Mouse (Mus musculus): ENCODE results near the gene Slc22a15. TPM values are rescaled to one million over a fixed set of nuclear protein-coding genes. Genes with fewer than 3 reads are reported as not detected.
A peak's percentile ranks its signal among the peaks of the same experiment; 100 is the strongest.

The Slc22a15 gene
- polyA plus RNA-seq, 1 experiment, result 1.8 TPM

- H3K27me3 ChIP-seq (ENCODE audit: control insufficient read depth, insufficient read depth, low read length, poor library complexity, severe bottlenecking), result no peaks in the 10 kb centered on the region
- no peak overlapping the region for H3K27ac ChIP-seq (ENCODE audit: insufficient read depth, low read length)
- TF ChIP-seq POLR2A (IDR thresholded peaks at IDR 0.05; ENCODE audit: insufficient read depth, low read length), result no peak
- no peak for TF ChIP-seq EP300 (IDR thresholded peaks at IDR 0.05; ENCODE audit: insufficient read depth, low read depth, low read length)
- no peak for TF ChIP-seq CTCF (IDR thresholded peaks at IDR 0.05; ENCODE audit: low read depth, low read length)
- no peaks in the 10 kb centered on the region for H3K9me3 ChIP-seq (replicated peaks; ENCODE audit: control insufficient read depth, insufficient read depth, low read length, poor library complexity, severe bottlenecking)
- no peaks in the 10 kb centered on the region for H3K36me3 ChIP-seq (ENCODE audit: control insufficient read depth, insufficient read depth, low read length, poor library complexity, severe bottlenecking)
- H3K9ac ChIP-seq (ENCODE audit: low read depth, poor library complexity, severe bottlenecking), result no peak overlapping the region
- no peaks in the 10 kb centered on the region for H3K4me1 ChIP-seq (ENCODE audit: control insufficient read depth, insufficient read depth, low read length)
- H3K4me3 ChIP-seq (ENCODE audit: low read depth, low read length), result no peak overlapping the region
Observed at GRCm38 (mm10) chr3:101883902-101884301, 40.4 kb downstream of the Slc22a15 start.

GRCm38 (mm10) chr3:101881721-101882120 is 42.5 kb downstream of the Slc22a15 start:
- H3K27me3 ChIP-seq (ENCODE audit: control insufficient read depth, insufficient read depth, low read length, poor library complexity, severe bottlenecking), result no peaks in the 10 kb centered on the region
- TF ChIP-seq EP300 (IDR thresholded peaks at IDR 0.05; ENCODE audit: insufficient read depth, low read depth, low read length) (no peak), POLR2A (IDR thresholded peaks at IDR 0.05; ENCODE audit: insufficient read depth, low read length) (no peak), CTCF (IDR thresholded peaks at IDR 0.05; ENCODE audit: low read depth, low read length) (no peak)
- H3K9ac ChIP-seq (ENCODE audit: low read depth, poor library complexity, severe bottlenecking), result no peak overlapping the region
- H3K4me3 ChIP-seq (ENCODE audit: low read depth, low read length), result no peak overlapping the region
- no peak overlapping the region for H3K27ac ChIP-seq (ENCODE audit: insufficient read depth, low read length)
- H3K36me3 ChIP-seq (ENCODE audit: control insufficient read depth, insufficient read depth, low read length, poor library complexity, severe bottlenecking), result no peaks in the 10 kb centered on the region
- H3K4me1 ChIP-seq (ENCODE audit: control insufficient read depth, insufficient read depth, low read length), result no peaks in the 10 kb centered on the region
- H3K9me3 ChIP-seq (replicated peaks; ENCODE audit: control insufficient read depth, insufficient read depth, low read length, poor library complexity, severe bottlenecking), result no peaks in the 10 kb centered on the region

GRCm38 (mm10) chr3:101880818-101881217 is 43.4 kb downstream of the Slc22a15 start:
- Histone ChIP-seq H3K36me3 (ENCODE audit: control insufficient read depth, insufficient read depth, low read length, poor library complexity, severe bottlenecking) (no peaks in the 10 kb centered on the region), H3K27me3 (ENCODE audit: control insufficient read depth, insufficient read depth, low read length, poor library complexity, severe bottlenecking) (no peaks in the 10 kb centered on the region), H3K9me3 (replicated peaks; ENCODE audit: control insufficient read depth, insufficient read depth, low read length, poor library complexity, severe bottlenecking) (no peaks in the 10 kb centered on the region), H3K27ac (ENCODE audit: insufficient read depth, low read length) (no peak overlapping the region), H3K4me3 (ENCODE audit: low read depth, low read length) (no peak overlapping the region), H3K4me1 (ENCODE audit: control insufficient read depth, insufficient read depth, low read length) (no peaks in the 10 kb centered on the region), H3K9ac (ENCODE audit: low read depth, poor library complexity, severe bottlenecking) (no peak overlapping the region)
- no peak for TF ChIP-seq POLR2A (IDR thresholded peaks at IDR 0.05; ENCODE audit: insufficient read depth, low read length)
- TF ChIP-seq CTCF (IDR thresholded peaks at IDR 0.05; ENCODE audit: low read depth, low read length), result peak; percentile 30

- H3K27me3 ChIP-seq (ENCODE audit: control insufficient read depth, insufficient read depth, low read length, poor library complexity, severe bottlenecking), result no peaks in the 10 kb centered on the region
- H3K36me3 ChIP-seq (ENCODE audit: control insufficient read depth, insufficient read depth, low read length, poor library complexity, severe bottlenecking), result no peaks in the 10 kb centered on the region
- H3K4me3 ChIP-seq (ENCODE audit: low read depth, low read length), result no peak overlapping the region
- H3K9ac ChIP-seq (ENCODE audit: low read depth, poor library complexity, severe bottlenecking), result no peak overlapping the region
- H3K27ac ChIP-seq (ENCODE audit: insufficient read depth, low read length), result no peak overlapping the region
- TF ChIP-seq EP300 (IDR thresholded peaks at IDR 0.05; ENCODE audit: insufficient read depth, low read depth, low read length), result no peak
- no peak for TF ChIP-seq CTCF (IDR thresholded peaks at IDR 0.05; ENCODE audit: low read depth, low read length)
- TF ChIP-seq POLR2A (IDR thresholded peaks at IDR 0.05; ENCODE audit: insufficient read depth, low read length), result no peak
- H3K4me1 ChIP-seq (ENCODE audit: control insufficient read depth, insufficient read depth, low read length), result no peaks in the 10 kb centered on the region
- H3K9me3 ChIP-seq (replicated peaks; ENCODE audit: control insufficient read depth, insufficient read depth, low read length, poor library complexity, severe bottlenecking), result no peaks in the 10 kb centered on the region
Observed at GRCm38 (mm10) chr3:101878136-101878535, 46.1 kb downstream of the Slc22a15 start.

GRCm38 (mm10) chr3:101876459-101877285 is 47.6 kb downstream of the Slc22a15 start:
- Histone ChIP-seq H3K9ac (ENCODE audit: low read depth, poor library complexity, severe bottlenecking) (no peak overlapping the region), H3K27ac (ENCODE audit: insufficient read depth, low read length) (no peak overlapping the region), H3K36me3 (ENCODE audit: control insufficient read depth, insufficient read depth, low read length, poor library complexity, severe bottlenecking) (no peaks in the 10 kb centered on the region), H3K9me3 (replicated peaks; ENCODE audit: control insufficient read depth, insufficient read depth, low read length, poor library complexity, severe bottlenecking) (no peaks in the 10 kb centered on the region), H3K27me3 (ENCODE audit: control insufficient read depth, insufficient read depth, low read length, poor library complexity, severe bottlenecking) (no peaks in the 10 kb centered on the region), H3K4me3 (ENCODE audit: low read depth, low read length) (no peak overlapping the region), H3K4me1 (ENCODE audit: control insufficient read depth, insufficient read depth, low read length) (no peaks in the 10 kb centered on the region)
- no peak for TF ChIP-seq CTCF (IDR thresholded peaks at IDR 0.05; ENCODE audit: low read depth, low read length)
- TF ChIP-seq POLR2A (IDR thresholded peaks at IDR 0.05; ENCODE audit: insufficient read depth, low read length), result no peak
- no peak for TF ChIP-seq EP300 (IDR thresholded peaks at IDR 0.05; ENCODE audit: insufficient read depth, low read depth, low read length)

- no peaks in the 10 kb centered on the region for H3K9me3 ChIP-seq (replicated peaks; ENCODE audit: control insufficient read depth, insufficient read depth, low read length, poor library complexity, severe bottlenecking)
- no peaks in the 10 kb centered on the region for H3K4me1 ChIP-seq (ENCODE audit: control insufficient read depth, insufficient read depth, low read length)
- no peaks in the 10 kb centered on the region for H3K36me3 ChIP-seq (ENCODE audit: control insufficient read depth, insufficient read depth, low read length, poor library complexity, severe bottlenecking)
- no peaks in the 10 kb centered on the region for H3K27me3 ChIP-seq (ENCODE audit: control insufficient read depth, insufficient read depth, low read length, poor library complexity, severe bottlenecking)
- H3K9ac ChIP-seq (ENCODE audit: low read depth, poor library complexity, severe bottlenecking), result no peak overlapping the region
- H3K27ac ChIP-seq (ENCODE audit: insufficient read depth, low read length), result no peak overlapping the region
- no peak overlapping the region for H3K4me3 ChIP-seq (ENCODE audit: low read depth, low read length)
- TF ChIP-seq POLR2A (IDR thresholded peaks at IDR 0.05; ENCODE audit: insufficient read depth, low read length), result no peak
- TF ChIP-seq CTCF (IDR thresholded peaks at IDR 0.05; ENCODE audit: low read depth, low read length), result no peak
- no peak for TF ChIP-seq EP300 (IDR thresholded peaks at IDR 0.05; ENCODE audit: insufficient read depth, low read depth, low read length)
Observed at GRCm38 (mm10) chr3:101875258-101875920, 48.9 kb downstream of the Slc22a15 start.
